Mouse (Mus musculus): ENCODE results near the gene Map3k12.

The Map3k12 gene

DNA sequence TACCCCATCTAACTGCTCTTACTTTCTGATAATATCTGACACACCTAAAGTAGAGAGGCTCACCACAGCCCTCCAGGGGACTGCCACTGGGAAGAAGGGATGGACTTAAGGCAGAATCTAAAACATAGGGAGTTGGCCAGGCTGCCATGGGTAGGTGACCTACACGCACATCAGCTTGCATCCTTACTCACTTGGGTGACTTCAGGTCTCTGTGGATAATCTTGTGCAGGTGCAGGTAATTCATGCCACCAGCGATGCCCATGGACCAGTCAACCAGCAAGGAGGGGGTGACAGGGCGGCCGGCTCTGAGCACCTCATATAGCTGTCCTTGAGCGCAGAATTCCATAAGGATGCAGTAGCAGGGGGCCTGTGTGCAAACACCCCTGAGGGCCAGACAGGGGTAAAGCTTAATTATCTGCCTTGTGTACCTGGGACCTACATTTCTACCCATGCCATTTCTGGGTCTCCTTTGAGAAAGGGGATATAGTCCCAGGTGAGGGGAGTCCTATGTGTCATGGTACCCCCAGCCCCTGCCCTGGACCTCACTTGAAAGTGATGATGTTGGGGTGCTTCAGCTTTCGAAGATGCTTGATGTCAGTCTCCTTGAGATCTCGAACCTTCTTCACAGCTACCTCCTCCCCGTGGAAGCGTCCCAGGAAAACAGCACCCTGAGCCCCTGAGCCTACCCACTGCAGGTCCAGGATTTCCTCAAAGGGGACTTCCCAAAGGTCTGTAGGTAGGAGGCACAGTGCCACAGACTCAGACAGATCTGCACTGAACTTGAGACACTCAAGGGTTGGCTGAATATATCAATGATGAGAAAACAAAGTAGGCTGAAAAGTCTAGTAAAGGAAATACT is 12.7 kb downstream of the Map3k12 start:
- no peak for DNase-seq (ENCODE audit: low spot score in 2 of 2)

DNA sequence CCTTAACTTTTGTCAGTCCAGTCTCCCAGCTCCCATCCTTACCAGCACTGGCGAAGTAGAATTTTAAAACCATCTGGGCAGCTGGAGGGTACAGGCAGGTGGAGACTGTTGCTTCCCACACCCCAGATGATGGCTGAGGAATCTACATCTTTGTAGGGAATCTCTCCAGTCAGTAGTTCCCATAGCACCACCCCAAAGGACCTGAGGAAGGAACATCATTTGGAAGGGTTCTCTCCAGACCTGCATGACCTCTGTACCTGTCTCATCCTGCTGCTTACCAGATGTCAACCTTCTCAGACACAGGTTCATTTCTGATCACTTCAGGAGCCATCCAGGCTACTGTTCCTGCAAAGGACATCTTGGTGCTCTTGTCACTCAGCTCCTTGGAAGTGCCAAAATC is 13.4 kb downstream of the Map3k12 start, which contains the start of gene Gm10337:
TSS of gene Gm10337 (plus strand) at position 276 of the 400 bp plus-strand sequence.
- no peak for DNase-seq (ENCODE audit: low spot score in 2 of 2)

DNA sequence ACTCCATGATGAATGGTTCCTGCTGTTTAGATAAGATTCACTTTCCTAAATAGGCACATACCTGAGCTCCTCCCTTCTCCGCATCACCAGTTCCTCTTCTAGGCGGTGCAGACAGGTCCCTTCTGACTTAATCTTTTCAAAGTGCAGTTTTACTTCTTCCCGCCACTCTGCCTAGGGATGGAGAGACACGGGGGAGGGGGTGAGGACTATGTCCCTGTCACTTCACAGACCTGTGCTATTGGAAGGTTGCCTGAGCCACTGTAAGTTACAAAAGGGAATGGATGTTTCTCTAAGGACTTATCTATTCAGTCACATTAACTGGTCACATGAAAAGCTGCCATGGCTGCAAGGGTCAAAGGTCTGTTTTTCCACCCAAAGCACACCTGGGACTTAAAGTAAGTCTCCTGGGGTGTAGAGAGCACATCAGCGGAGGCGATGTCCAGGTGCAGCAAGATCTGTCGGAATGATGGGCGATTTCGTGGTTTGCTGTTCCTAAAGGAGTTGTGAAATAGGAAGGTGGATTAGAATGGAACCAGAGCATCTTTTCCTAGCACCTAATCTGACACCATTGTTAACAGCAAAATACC is 14.5 kb downstream of the Map3k12 start:
- no peak for DNase-seq (ENCODE audit: low spot score in 2 of 2)

DNA sequence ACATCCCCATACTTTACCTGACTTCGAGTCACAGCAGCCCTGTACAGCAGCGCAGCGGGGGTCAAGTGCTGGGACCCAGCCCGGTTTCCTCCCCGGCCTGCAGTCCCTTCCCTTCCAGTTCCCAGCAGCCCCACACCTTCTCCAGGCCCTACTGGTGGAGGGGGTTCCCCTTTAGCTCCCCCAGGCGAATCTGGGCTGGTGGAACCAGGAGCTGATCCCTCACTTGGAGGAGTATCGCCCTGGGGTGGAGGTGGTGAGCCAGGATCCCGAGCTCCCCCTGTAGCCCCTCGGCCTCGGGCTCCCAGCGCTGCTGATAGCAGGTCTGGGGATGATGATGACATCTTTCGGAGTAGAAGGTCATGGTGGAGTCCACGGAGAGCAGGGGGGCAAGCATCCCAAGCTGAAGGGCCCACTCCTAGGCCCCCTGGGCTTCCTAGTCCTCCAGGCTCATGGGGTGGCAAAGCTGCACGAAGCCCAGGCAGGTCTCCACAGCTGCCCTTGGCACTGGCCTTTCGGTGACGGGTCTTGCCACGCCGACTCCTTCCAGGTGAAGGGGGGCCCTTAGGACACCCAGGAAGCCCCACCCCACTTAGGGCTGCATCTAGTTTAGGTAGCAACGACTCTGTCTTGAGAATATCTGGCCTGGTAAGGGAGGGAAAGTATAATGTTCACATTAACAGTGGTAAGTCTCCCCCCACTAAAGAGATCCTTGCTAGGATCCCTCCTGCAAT is 15.6 kb downstream of the Map3k12 start:
- DNase-seq (ENCODE audit: low spot score in 2 of 2) = no peak

DNA sequence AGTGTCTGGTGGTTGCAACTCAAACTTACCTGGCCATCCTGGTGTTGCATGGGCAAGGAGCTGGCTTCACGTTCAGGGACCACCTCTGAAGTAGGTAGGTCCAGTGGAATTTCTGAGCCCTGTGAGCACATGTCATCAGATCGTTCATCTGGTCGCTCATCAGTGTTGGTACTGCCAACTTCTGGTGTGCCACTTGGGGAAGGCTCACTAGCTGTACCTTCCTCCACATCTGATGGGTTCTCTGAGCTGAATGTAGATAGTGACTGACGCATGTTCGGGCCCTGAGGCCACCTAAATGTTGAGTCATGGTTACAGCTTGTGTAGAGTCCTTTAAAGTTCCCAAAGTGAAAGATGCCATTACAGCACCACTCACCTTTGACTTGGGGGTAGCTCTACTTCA is 16.4 kb downstream of the Map3k12 start:
- DNase-seq (ENCODE audit: low spot score in 2 of 2) = no peak

DNA sequence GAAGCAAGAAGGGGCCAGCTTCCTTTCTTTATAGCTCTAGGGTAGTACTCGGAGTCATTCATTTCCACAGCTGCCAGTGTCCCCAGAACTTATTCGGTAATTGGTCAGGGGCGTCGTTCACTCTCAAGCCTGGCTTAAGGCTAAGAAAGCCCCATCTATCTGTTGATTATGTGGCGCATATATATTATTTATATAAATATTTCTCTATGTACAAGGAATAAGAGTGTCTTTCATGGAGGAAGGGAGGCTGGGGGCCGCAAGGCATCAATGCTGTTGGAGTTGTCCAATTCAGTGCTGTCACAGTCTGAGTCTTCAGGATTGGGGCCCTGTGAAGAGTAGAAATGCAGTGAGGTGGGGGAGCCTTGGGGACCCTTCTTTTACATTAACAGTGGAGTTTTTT is 17.0 kb downstream of the Map3k12 start:
- no peak for DNase-seq (ENCODE audit: low spot score in 2 of 2)

DNA sequence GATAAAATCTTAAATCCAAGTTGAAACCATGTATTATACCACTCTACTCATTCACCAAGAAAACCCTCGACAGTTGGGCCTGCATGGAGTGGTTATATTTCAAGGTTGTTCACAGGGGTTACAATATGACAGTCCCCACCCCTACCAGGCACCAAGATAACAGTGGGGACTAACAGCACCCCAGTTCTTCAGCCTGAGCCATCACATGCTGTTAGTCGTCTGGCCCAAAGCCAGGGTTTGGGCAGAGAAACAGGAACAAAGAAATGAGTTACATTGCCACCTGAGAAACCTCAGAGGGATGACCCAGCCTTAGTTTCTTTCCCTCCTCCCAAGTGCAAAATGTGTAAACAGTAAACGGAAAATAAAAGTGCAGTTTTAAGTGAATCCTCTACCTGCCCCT is 17.5 kb downstream of the Map3k12 start:
- DNase-seq (ENCODE audit: low spot score in 2 of 2) = no peak

DNA sequence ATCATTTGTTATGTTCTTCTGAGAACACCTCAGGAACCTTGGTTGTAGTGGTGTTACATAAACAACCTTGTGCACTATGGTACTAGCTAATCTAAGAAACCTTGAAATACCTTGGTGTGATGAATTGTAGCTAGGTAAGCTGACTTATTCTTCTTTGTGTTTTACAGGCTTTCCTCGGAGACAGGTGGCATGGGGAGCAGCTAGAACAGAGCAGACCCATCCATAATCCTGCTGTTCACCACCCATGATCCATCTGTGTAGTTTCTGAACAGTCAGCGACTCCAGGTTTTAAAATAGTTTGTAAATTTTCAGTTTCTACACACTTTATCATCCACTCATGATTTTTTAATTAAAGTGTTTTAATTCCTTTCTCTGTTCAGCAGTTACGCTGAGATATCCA is 18.5 kb downstream of the Map3k12 start:
- no peak for DNase-seq (ENCODE audit: low spot score in 2 of 2)

DNA sequence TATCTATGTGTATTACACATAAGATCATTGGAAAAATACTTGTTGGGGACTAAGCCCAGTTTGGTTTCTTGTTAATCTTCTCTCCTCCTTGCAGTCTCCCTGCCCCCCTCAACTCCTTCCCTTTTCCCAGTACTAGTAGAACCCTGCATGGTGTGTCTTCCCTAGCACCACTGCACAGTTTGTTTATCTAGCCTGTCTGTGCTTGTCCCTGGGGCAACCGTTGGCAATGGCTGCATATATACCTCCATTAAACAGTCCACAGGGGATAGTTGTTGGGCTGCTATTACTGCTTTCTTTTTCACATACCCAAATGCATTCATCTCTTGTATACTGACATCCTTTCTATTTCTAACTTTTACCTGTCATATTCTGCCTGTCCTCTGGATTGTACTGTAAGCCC is 29.2 kb downstream of the Map3k12 start:
- no peak for DNase-seq (ENCODE audit: low spot score in 2 of 2)

DNA sequence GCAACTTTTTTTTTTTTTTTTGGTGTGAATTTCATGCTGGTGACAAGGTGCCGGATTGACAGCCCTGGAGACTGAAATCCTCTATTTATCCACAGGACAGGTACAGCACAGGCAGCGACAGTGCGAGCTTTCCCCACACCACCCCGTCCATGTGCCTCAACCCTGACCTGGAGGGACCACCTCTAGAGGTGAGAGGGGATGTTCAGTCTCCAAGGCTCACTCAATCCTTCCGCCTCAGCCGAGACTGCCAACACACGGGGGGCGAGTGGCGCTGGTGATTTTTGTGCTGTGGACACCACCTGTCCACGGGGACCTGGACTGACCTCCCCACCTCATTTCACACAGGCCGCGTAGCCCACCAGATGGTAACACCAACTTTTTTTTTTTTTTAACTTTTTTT is 31.0 kb downstream of the Map3k12 start:
- DNase-seq (ENCODE audit: low spot score in 2 of 2) = no peak

DNA sequence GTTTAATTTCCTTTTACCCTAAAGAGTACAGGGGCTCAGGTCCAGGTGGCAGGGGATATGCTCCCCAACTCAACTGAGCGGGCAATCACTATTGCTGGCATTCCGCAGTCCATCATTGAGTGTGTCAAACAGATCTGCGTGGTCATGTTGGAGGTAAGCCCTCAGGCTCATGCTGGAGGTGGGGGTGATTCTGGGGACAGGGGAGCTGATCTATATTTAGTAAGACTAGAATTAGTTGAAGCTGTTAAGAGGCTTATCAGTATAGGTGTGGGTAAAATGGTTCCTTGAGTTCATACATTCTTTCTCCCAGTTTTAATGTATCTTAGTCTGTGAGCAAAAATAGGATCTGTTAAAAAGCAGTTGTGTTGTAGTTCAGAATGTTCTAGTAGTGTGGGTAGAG is 33.7 kb downstream of the Map3k12 start:
- DNase-seq (ENCODE audit: low spot score in 2 of 2) = no peak

DNA sequence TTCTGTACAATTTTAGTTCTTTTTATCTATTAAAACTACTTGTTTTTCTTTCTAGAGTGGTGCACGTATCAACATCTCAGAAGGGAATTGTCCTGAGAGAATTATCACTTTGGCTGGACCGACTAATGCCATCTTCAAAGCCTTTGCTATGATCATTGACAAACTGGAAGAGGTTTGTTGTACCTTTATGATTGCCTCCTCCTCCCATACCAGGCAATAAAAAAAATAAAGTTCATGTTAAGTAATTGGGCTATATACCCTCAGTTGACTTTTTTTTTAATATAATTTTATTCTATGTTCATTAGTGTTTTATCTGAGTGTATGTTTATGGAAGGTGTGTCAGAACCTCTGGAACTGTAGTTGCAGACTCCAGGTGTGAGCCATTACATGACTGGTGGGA is 42.3 kb downstream of the Map3k12 start:
- DNase-seq (ENCODE audit: low spot score in 2 of 2) = no peak

DNA sequence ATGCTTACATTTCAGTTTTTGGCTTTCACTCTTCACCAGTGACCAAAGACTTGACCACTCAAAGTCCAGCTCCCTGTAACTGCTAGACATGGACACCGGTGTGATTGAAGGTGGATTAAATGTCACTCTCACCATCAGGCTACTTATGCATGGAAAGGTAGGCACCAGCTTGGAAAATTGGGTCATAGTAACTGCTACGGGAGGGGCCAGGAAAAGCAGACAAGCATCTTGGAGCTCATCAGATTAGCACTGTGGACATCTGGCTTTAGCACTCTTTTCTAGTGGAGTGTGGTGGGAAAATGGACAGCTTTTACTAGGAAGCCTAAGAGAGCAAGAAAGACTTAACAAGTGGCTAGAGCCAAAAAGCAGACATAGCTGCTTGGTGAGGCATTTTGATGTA is 43.6 kb downstream of the Map3k12 start:
- DNase-seq (ENCODE audit: low spot score in 2 of 2) = no peak

DNA sequence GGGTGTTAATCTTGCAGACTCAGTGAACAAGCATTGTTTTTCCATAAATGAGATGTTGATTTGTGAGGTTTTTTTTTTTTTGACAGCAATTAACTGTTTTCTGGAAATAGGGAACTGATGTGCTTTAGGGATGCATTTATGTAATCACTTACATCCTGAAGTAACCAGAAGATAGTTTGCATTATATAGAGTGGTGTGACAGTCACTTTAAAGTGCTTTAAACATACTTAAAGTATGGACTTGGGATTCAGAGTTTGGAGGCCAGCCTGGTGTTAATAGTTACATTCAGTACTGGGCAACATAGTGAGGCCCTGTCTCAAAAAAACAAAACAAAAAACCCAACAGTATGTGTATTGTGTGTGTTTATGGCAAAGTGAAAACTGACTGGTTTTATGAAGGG is 45.1 kb downstream of the Map3k12 start:
- no peak for DNase-seq (ENCODE audit: low spot score in 2 of 2)

DNA sequence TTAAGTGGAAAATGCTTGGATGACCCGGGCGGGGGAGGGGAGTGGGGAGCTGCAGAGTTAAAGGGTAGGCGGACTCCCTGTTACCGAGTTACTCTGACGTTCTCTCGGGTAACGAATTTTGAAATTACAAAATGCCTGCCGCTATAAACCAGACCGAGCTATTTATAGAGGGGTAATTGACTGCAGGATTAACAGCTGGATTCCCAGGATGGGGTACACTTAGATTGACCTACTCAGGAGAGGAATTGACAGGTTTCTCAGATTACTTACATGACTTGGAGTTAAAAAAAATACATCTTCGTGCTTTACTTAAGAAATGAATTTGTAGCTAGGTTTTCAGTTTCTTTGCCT is 45.6 kb downstream of the Map3k12 start:
- DNase-seq (ENCODE audit: low spot score in 2 of 2) = no peak

DNA sequence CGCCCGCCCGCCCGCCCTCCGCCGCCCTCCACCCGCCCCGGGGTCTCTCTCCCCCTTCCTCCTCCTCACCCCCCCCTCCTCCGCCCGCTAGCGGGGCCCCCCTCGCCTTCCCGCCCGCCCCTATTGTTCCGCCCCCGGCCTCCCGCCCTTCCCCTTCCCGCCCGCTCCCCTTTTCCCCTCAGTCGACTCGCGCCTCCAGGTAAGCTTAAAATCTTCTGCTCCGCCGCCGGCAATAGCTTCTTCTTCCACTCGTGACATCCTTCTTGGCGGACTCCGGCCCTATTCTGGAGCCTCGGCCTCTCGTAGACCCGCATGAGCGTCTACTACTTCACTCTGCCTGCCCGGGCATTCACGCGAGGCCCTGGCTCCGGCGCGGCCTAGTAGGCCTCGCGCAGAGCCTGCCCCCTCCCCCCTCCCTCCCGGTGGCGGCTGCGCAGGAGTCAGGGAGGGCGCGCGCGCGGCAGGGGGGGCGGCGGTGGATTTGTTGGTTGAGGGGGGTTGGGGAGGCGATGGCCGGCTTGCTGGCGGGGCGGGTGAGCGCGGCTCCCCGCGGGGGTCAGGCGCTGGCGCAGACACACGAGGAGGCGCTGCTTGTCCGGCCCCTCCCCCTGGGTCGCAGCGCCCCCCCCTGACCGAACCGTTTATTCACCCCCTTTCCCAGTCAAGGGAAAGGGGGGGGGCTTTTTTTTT is 46.1 kb downstream of the Map3k12 start:
- peak; percentile 60 to 70 for DNase-seq (ENCODE audit: low spot score in 2 of 2)

DNA sequence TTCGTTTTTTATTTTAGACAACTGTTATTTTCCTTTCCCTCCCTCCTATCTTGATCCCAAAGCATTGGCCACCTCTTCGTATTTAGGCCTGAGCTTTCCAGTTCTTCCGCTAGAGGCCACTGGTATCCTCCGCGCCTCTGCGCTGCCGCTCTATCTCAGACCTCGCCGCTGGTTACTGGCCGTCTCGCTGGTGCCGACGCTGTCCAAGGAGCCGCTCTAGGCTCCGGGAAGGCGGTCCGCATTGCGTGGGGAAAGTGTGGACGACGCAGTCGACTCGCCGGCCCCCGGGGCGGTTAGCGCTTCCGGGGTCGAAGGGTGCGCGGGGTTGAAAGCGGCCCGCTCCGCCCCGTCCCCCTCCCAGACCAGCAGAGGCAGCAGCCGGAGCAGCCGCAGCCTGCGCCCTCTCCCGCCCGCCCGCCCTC is 46.7 kb downstream of the Map3k12 start, which contains the start of gene Pcbp2:
TSS of gene Pcbp2 (plus strand) at position 357 of the 422 bp plus-strand sequence.
- peak; percentile 96 to 97 for DNase-seq (ENCODE audit: low spot score in 2 of 2)

DNA sequence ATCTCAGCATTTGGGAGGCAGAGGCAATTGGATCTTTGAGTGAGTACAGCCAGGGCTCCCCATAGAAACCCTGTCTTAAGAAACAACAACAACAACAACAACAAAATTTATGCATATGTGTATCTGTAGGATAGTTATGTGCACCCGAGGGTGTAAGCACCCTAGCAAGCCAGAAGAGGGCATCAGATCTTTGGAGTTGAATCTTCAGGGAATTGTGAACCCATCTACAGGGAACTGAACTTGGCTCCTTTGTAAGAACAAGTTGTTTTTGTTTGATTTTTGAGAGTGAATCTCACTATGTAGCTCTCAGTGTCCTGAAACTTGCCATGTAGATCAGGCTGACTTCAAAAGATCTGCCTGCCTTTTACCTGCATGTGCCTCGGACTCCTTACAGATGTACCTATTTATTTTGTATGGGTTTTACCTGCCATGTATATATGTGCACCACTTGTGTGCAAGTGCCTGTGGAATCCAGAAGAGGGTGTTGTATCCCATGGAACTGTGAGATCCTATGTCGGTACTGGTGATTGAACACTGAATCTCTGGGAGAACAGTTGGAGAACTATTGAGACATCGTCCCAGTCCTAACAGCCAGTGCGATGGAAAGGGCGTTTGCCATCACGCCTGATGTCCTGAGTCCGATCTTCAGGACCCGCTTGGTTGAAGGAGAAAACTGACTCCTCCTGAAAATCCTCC is 48.0 kb downstream of the Map3k12 start:
- DNase-seq (ENCODE audit: low spot score in 2 of 2) = no peak

DNA sequence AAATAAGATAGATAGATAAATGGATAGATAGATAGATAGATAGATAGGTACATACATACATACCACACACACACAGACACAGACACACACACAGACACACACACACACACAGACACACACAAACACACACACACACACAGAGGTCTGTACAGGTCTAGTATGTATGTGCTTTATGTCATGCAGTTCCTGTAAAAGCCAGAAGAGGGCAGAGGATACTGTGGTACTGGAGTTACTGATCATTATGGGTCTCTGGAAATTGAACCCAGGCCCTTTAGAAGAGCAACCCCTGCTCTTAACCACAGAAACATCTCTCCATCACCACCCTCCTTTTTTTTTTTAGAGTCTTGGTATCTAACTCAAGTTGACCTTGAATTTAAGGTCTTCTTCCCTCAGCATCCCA is 53.2 kb downstream of the Map3k12 start:
- DNase-seq (ENCODE audit: low spot score in 2 of 2) = no peak

DNA sequence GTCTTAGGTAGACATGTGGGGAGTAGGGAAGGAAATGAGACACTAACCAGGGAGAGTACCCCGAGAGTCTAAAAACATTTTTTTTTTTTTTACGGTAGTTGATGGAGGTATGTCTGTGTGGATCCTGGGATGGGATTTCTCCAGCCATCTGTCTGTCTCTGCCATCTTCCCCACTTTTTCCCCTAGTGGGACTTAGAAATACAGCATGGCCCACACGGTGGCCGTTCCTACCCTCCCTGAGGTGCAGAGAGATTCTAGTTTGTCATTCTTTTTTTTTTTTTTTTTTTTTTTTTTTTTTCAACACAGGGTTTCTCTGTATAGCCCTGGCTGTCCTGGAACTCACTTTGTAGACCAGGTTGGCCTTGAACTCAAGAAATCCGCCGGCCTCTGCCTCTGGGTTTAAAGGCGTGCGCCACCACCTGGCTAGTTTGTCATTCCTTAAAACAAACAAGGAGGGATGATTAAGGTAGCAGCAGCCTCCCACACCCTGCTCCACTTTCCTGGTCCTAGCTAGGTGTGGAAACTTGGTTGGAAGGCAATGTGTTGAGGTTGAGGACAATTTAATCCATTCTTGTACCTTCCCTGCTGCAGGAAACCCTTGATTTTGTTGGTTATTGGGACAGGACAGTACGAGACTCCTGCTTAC is 55.3 kb downstream of the Map3k12 start:
- DNase-seq (ENCODE audit: low spot score in 2 of 2) = no peak

DNA sequence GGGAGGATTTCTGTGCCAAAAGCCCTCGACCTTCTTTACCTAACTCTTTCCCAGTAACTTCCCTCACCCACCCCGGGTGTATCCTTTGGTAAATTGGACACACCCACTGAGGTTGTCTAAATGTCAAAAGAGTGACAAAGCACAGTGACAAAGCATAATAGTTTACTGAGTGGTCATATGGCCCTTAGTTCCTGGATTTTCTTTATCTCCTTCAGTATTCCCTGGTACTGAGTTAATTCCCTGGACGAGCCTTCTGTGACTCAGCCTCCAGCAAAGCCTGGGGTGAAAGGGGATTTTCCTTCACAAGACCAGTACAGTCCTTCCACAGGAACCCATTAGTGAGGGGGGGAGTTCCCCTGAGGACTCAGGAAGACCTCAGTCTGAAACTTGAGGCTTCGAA is 55.9 kb downstream of the Map3k12 start:
- DNase-seq (ENCODE audit: low spot score in 2 of 2) = no peak
